Mouse (Mus musculus) embryo, embryonic 11 days (tissue): ENCODE results near the gene H60b.
"Not testable (repeated sequence)": the region's sequence is repeated elsewhere in the genome, so short reads cannot be mapped to it uniquely, and the experiment has no call there.

Source experiments
- DNase-seq: peaks from one replicate; pipeline ENCODE4 v3.0.0-alpha.2; 2015

Gene H60b

DNA sequence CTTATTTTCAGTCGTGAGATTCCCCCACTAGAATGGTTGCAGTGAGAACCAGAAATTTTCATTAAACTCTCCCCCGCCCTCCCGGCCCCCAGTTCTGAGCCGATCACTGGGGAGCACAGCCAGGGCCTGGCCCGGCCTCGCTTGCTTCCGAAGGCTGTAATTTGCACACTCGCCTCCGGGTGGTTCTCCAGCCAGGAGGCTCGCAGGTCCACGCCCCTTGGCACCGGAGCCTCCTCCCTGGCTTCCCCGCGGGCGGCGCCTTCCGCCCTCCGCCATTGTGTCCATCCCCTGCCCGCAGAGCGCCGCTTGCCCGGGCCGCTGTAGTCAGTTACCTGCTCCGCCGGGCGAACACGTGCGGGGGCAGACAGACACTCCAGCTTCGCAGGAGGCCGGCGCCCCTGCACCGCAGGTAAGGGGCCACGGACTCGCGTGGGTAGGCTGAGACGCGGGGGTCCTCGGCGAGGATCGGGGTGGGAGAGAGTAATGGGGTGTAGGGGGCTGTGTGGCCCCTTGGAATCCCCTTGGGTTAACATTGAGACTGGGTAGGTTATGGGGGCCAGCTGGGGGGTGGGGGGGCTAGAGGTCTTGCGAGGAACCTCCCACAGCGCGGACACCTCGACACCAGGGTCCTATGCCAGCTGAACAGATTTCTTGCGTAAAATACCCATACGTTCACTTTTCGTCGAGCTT lies at the start of gene H60b, which contains the start of gene Raet1e:
TSS of gene H60b (plus strand) at position 277 of the 690 bp plus-strand sequence.
TSS of gene Raet1e (plus strand) at position 260 of the 690 bp plus-strand sequence.
- peak; percentile 82 for DNase-seq

GRCm38 (mm10) chr10:22140665-22141280 lies 17.6 kb upstream of the H60b start:
- peak; percentile 88 for DNase-seq

DNA sequence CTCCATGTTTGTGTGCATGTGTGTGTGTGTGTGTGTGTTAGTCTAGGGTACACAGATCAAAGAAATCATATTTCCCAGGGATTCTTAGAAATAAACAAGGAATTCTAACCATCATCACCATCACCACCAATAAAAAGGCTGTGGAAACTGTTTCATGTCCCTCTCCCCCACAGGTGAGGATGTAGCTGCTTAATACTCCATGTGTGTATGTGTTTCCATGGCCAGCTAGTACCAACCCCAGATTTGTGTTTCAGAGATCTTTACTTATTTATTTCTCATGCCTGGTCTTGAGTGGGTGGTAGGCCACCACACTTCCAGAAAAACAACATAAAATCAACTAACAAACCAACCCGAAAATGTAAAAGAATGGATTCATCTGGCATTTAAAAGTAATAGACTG lies 16.2 kb upstream of the H60b start:
- DNase-seq = peak; percentile 69

DNA sequence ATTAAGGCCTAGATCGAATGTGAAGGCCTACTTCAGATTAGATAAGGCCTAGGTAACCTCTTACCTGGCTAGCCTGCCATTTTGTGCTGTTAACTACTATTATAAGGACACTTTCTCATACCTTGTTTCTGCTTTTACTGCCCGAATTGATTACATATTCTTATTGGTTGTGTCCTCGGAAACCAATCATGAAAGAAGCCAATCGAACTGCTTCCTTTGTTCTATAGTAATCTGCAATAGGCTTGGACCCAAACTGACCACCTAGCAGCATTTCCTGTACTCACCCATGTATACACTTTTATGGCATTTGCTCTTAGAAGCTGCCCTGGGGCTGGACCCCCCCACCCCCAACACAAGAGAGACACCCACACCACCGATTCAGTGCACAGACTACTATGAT lies 15.5 kb upstream of the H60b start:
- DNase-seq = no peak

- peak; percentile 89 for DNase-seq
These were observed 9.8 kb upstream of the H60b start for GRCm38 (mm10) chr10:22148441-22149072.

DNA sequence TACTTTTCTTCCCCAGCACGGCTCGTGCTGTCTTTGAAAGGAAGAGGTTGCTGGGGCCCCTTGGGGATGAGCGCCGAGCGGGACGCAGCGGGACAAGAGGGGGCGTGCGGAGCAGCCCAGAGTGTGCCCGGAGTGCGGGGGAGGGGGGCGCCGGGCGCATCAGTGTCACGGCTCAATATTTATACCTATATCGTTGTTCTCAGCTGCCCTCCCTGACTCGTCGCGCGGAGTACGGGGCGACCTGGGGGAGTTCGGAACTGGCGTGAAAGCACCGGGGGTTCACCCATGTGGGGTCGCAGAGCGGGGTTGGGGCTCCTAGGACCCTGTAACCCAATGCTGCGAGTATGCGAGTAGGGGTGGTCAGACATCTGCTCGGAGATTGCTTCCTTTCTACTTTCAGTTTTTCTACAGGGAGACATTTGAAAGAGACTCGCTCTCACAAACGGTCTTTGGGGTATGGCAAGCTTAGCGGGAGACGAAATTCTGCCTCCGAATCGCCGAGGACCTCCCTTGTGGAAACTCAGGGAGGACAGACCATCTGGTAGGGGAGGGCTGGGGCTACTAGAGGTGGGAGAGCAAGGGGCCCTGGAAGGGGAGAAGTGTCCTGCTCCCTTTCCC lies 9.2 kb upstream of the H60b start, which contains the start of gene E030030I06Rik:
TSS of gene E030030I06Rik (minus strand) at position 198 of the 618 bp plus-strand sequence.
- DNase-seq = peak; percentile 58

DNA sequence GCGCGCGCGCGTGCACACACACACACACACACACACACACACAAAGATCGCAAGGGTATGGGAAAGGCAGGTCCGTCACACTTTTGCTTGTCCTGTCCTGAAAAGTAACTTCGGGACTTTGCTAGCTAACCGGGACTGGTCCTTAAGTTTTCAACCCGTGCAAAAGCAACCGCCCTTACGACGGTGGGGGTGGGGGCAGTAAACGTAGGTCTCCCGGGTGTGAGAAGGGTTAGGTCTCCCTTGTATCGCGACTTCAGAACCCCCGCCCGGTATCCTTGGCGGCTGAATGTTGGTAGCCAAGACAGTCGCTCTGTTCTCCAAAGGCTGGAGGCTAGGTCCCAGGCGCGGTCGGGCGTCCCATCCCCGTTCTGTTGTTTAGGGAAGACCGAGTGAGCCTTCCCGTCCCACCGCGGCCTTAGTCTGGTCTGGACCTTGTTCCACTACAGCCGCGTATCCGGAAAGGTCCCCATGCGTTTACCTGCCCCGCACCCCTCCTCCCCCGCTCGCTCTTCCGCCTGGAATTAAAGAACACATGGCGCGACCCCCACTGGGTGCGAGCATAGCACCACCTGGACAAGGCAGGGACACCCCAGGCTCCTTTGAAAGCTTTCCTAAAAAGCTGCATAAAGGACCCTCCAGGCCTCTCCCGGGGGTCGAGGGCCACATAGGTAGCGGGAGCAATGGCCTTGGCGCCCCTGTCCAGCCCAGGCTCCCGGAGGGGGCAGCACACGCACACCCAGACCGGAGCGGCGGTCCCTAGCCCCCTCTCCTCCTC lies 8.5 kb upstream of the H60b start:
- DNase-seq = peak; percentile 50

GRCm38 (mm10) chr10:22150593-22150992 lies 7.8 kb upstream of the H60b start:
- peak; percentile 52 for DNase-seq

- peak; percentile 37 for DNase-seq
These were observed 7.1 kb upstream of the H60b start for GRCm38 (mm10) chr10:22151056-22151862.

DNA sequence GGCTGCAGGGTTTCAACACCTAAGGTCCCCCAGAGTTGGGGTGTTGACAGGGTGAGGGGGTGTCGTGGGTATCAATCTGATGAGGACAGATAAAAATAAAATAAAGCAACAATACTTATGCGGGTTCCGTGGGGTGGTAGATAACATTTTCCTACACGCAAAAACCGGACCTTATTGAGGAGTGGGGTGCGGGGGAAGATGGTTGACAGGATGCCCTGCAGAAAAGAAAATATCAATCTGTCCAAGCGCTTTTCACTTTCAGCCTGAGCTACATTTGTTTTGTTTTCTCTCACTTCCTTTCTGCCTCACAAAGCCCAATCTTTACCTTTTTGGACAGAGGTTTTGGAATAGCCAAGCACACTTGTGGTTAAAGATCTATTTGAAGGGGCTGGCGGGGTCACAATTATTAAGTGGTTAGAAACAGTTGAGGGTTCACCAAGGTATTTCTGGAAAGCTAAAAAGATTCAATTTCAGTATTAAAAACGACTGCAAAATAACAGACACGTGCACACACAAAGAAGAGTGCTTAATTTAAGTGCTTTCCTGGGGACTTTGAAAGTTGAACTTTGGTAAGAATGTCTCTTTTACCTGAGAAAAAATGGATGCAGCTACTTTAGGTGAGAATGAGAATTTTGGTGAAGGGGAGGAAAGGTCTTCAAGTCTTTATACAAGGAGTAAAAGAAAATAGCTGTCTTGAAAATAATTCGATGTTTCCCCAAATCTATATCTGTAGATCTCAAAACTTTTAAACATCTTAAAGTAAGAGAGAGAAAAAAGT lies 6.3 kb upstream of the H60b start:
- peak; percentile 11 for DNase-seq

GRCm38 (mm10) chr10:22153147-22153690 lies 5.2 kb upstream of the H60b start:
- DNase-seq = peak; percentile 10

DNA sequence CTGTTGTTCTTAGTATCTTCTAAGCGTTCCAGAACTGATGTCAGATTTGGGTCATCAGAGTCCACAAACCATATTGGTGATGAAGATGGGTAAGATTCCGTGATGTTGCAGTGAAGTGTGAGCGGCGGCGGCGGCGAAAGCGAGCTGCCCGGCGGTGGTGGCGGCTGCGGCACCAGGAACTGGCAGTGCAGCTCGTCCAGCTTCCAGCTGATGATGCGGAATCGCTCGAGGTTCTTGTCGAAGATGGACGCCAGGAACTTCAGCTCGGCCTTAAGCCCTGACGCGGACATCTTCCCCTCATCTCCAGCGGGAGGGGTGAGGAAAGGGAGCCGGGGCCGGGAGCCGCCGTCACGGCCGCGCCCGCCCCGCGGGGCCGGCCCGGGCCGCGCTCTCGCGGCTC lies 4.3 kb upstream of the H60b start:
- DNase-seq = peak; percentile 68

GRCm38 (mm10) chr10:22154871-22155799 lies 3.3 kb upstream of the H60b start:
- peak; percentile 5 for DNase-seq

DNA sequence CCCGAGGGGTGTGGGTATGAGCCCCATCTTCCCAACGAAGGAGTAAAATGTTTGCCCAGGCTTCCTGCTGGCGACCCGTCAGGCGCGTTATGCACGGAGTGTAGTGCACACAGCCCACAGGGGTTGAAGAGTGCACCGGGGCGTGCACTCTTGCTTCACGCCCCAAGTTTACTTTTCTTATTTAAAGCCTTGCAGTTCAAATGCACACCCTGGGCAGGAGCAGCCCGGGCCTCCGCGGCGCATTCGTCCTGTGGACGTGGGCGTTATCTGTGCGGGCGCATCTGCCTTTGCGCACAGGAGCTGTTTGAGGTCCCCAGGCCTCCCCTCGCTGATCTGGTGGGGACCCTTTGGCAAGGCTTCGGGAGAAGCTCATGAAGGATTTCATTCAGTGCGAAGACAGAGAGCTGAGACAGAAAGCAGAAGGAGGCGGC lies 760 bp downstream of the H60b start:
- peak; percentile 32 for DNase-seq

- peak; percentile 21 for DNase-seq
These were observed 1.3 kb downstream of the H60b start for GRCm38 (mm10) chr10:22159581-22160140.

- DNase-seq = not testable (repeated sequence)
These were observed 4.9 kb downstream of the H60b start for GRCm38 (mm10) chr10:22163279-22163678.

- peak; percentile 64 for DNase-seq
These were observed 5.6 kb downstream of the H60b start for GRCm38 (mm10) chr10:22163705-22164583.
